Mouse (Mus musculus) myocyte (in vitro differentiated cells): Measurements from ENCODE around the gene Gm29094.
"Not testable (repeated sequence)": the region's sequence is repeated elsewhere in the genome, so short reads cannot be mapped to it uniquely, and the experiment has no call there.

Source experiments
- MAX ChIP-seq: IDR thresholded peaks from one replicate; pipeline ENCODE4 v1.6.1; 2011; ENCODE audit warnings: low read depth, mild to moderate bottlenecking, control low read depth
- POLR2A ChIP-seq: IDR thresholded peaks from one replicate; pipeline ENCODE4 v1.6.1; 2011; ENCODE audit warnings: low read depth, mild to moderate bottlenecking, control low read depth, moderate library complexity; ENCODE audit not compliant: insufficient read length
- TCF12 ChIP-seq: IDR thresholded peaks from one replicate; pipeline ENCODE4 v1.6.1; 2011; ENCODE audit warnings: mild to moderate bottlenecking, control low read depth; ENCODE audit not compliant: poor library complexity, insufficient read depth, severe bottlenecking
- USF1 ChIP-seq: IDR thresholded peaks from one replicate; pipeline ENCODE4 v1.6.1; 2011; ENCODE audit warnings: low read depth, mild to moderate bottlenecking, control low read depth, moderate library complexity

GRCm38 (mm10) chr9:89179469-89179868 is 19.7 kb upstream of the Gm29094 start:
- TF ChIP-seq POLR2A, USF1, MAX, TCF12: not testable (repeated sequence)
